Mouse (Mus musculus) bone marrow macrophage, adult 2 months (primary cell): ENCODE measurements around the gene Gpr132.

ENCODE experiments used
- CTCF ChIP-seq: IDR thresholded peaks from 2 replicates; pipeline ENCODE4 v1.5.1; 2012; ENCODE audit warnings: low read depth, mild to moderate bottlenecking, low read length, moderate library complexity
- POLR2A ChIP-seq: IDR thresholded peaks from 2 replicates; pipeline ENCODE4 v1.6.1; 2012; ENCODE audit warnings: mild to moderate bottlenecking, low read depth, low read length, borderline replicate concordance

DNA sequence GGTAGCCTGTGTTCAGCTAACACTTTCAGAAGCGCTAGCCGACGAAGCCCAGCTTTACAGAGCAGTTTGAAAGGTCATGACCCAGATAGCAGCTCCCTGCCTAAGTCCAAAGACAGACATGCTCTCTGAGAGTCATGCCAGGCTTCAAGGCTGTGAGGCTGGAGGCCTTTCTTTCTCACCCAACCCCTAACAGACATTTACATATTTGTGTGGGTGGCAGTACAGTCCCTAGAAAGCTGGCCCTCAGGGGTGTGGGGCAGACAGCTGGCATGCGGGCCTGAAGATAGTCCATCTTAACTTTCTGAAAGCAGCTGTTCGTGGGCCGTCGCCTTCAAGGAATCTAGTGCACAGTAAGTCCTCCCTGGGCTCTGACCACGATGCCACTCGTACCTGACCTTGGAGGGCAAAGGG, 6.1 kb downstream of the Gpr132 start:
- TF ChIP-seq POLR2A (no peak), CTCF (no peak)
